Mouse (Mus musculus): ENCODE data around the gene Ssbp4. TPM values are rescaled to one million over a fixed set of nuclear protein-coding genes. Genes with fewer than 3 reads are reported as not detected.

The Ssbp4 gene
- polyA plus RNA-seq, 1 experiment from 2014 or later = 147 TPM

Other genes starting within 250 kb of the Ssbp4 start
- gene Comp, start 235.3 kb downstream of the Ssbp4 start, polyA plus RNA-seq (2014; fragmentation: Nextera tagmentation; extraction: Ambion mirVana) = 0.48 TPM in 1 of 2 replicates, not detected in the other
- 23.9 and 30.7 TPM in 2 replicates for gene Crtc1, start 169.3 kb downstream of the Ssbp4 start, polyA plus RNA-seq (2014; fragmentation: Nextera tagmentation; extraction: Ambion mirVana)
- gene Klhl26, start 131.9 kb downstream of the Ssbp4 start, polyA plus RNA-seq (2014; fragmentation: Nextera tagmentation; extraction: Ambion mirVana) = 19.3 and 19.6 TPM in 2 replicates
- 84.4 and 87.4 TPM in 2 replicates for gene Tmem59l, start 121.5 kb downstream of the Ssbp4 start, polyA plus RNA-seq (2014; fragmentation: Nextera tagmentation; extraction: Ambion mirVana)
- 1.7 and 3.2 TPM in 2 replicates for gene Crlf1, start 115.7 kb downstream of the Ssbp4 start, polyA plus RNA-seq (2014; fragmentation: Nextera tagmentation; extraction: Ambion mirVana)
- gene Rex1bd, start 102.1 kb downstream of the Ssbp4 start, polyA plus RNA-seq (2014; fragmentation: Nextera tagmentation; extraction: Ambion mirVana) = 174 and 199 TPM in 2 replicates
- 709 and 911 TPM in 2 replicates for gene Uba52, start 98.1 kb downstream of the Ssbp4 start, polyA plus RNA-seq (2014; fragmentation: Nextera tagmentation; extraction: Ambion mirVana)
- 363 and 380 TPM in 2 replicates for gene Fkbp8, start 81.1 kb downstream of the Ssbp4 start, polyA plus RNA-seq (2014; fragmentation: Nextera tagmentation; extraction: Ambion mirVana)
- gene Kxd1, start 80.9 kb downstream of the Ssbp4 start, polyA plus RNA-seq (2014; fragmentation: Nextera tagmentation; extraction: Ambion mirVana) = 49.1 and 57.9 TPM in 2 replicates
- 15.1 TPM in 2 replicates for gene Ell, start 69.4 kb downstream of the Ssbp4 start, polyA plus RNA-seq (2014; fragmentation: Nextera tagmentation; extraction: Ambion mirVana)
- 59.0 and 75.1 TPM in 2 replicates for gene Isyna1, start 14.5 kb downstream of the Ssbp4 start, polyA plus RNA-seq (2014; fragmentation: Nextera tagmentation; extraction: Ambion mirVana)
- gene Lrrc25, start 7.3 kb upstream of the Ssbp4 start, polyA plus RNA-seq (2014; fragmentation: Nextera tagmentation; extraction: Ambion mirVana) = 0.89 and 1.9 TPM in 2 replicates
- gene Gdf15, start 23.6 kb upstream of the Ssbp4 start, polyA plus RNA-seq (2014; fragmentation: Nextera tagmentation; extraction: Ambion mirVana) = 0.16 and 0.20 TPM in 2 replicates
- 85.7 and 101 TPM in 2 replicates for gene Pgpep1, start 51.5 kb upstream of the Ssbp4 start, polyA plus RNA-seq (2014; fragmentation: Nextera tagmentation; extraction: Ambion mirVana)
- 200 and 220 TPM in 2 replicates for gene Lsm4, start 64.4 kb upstream of the Ssbp4 start, polyA plus RNA-seq (2014; fragmentation: Nextera tagmentation; extraction: Ambion mirVana)
- gene Jund, start 90.1 kb upstream of the Ssbp4 start, polyA plus RNA-seq (2014; fragmentation: Nextera tagmentation; extraction: Ambion mirVana) = 87.2 and 94.0 TPM in 2 replicates
- 0.06 and 0.10 TPM in 2 replicates for gene Iqcn, start 94.6 kb upstream of the Ssbp4 start, polyA plus RNA-seq (2014; fragmentation: Nextera tagmentation; extraction: Ambion mirVana)
- not detected in 2 replicates for gene Gm3336, start 109.7 kb upstream of the Ssbp4 start, polyA plus RNA-seq (2014; fragmentation: Nextera tagmentation; extraction: Ambion mirVana)
- not detected in 2 replicates for gene Pde4c, start 114.8 kb upstream of the Ssbp4 start, polyA plus RNA-seq (2014; fragmentation: Nextera tagmentation; extraction: Ambion mirVana)
- gene Rab3a, start 145.8 kb upstream of the Ssbp4 start, polyA plus RNA-seq (2014; fragmentation: Nextera tagmentation; extraction: Ambion mirVana) = 330 and 371 TPM in 2 replicates
- gene Mpv17l2, start 152.1 kb upstream of the Ssbp4 start, polyA plus RNA-seq (2014; fragmentation: Nextera tagmentation; extraction: Ambion mirVana) = 52.3 and 60.8 TPM in 2 replicates
- gene Pik3r2, start 167.8 kb upstream of the Ssbp4 start, polyA plus RNA-seq (2014; fragmentation: Nextera tagmentation; extraction: Ambion mirVana) = 57.9 and 84.9 TPM in 2 replicates
- gene Mast3, start 196.2 kb upstream of the Ssbp4 start, polyA plus RNA-seq (2014; fragmentation: Nextera tagmentation; extraction: Ambion mirVana) = 15.5 and 18.6 TPM in 2 replicates
- 0.22 TPM in 1 of 2 replicates, not detected in the other for gene Il12rb1, start 199.6 kb upstream of the Ssbp4 start, polyA plus RNA-seq (2014; fragmentation: Nextera tagmentation; extraction: Ambion mirVana)
- 6.8 and 7.4 TPM in 2 replicates for gene Arrdc2, start 230.8 kb upstream of the Ssbp4 start, polyA plus RNA-seq (2014; fragmentation: Nextera tagmentation; extraction: Ambion mirVana)

All from forebrain, embryonic 14.5 days (tissue).